Mouse (Mus musculus) embryonic facial prominence, embryonic 11.5 days (tissue): ENCODE measurements around the gene Armc3. TPM values are rescaled to one million over a fixed set of nuclear protein-coding genes. Genes with fewer than 3 reads are reported as not detected.
"Not testable (repeated sequence)": the region's sequence is repeated elsewhere in the genome, so short reads cannot be mapped to it uniquely, and the experiment has no call there.

Experiments used
- ATAC-seq: fragments of 200-750 bp; cut with Nextera tagmentation; replicated peaks from 2 replicates; pipeline ENCODE4 v1.8.0; 2017; ENCODE audit warnings: low read depth; ENCODE audit not compliant: insufficient number of reproducible peaks, low FRiP score, low TSS enrichment
- DNase-seq: peaks from one replicate; pipeline ENCODE4 v3.0.0-alpha.2; 2015; ENCODE audit warnings: low spot score
- H3K27ac ChIP-seq: fragments of 300-500 bp; sonication (generic); replicated peaks from 2 replicates; pipeline ENCODE4 v1.5.1; 2014; ENCODE audit warnings: mild to moderate bottlenecking, low read depth, low read length, control low read depth
- H3K27me3 ChIP-seq: fragments of 300-500 bp; sonication (generic); 2 replicates; pipeline ENCODE4 v1.6.1; 2014; ENCODE audit warnings: mild to moderate bottlenecking, low read length, moderate library complexity, mixed read lengths; ENCODE audit not compliant: control insufficient read depth, insufficient read depth
- H3K36me3 ChIP-seq: fragments of 300-500 bp; sonication (generic); replicated peaks from 2 replicates; pipeline ENCODE4 v1.6.1; 2014; ENCODE audit warnings: low read depth, mild to moderate bottlenecking, low read length, moderate library complexity, mixed read lengths; ENCODE audit not compliant: control insufficient read depth, insufficient read depth
- H3K4me1 ChIP-seq: fragments of 300-500 bp; sonication (generic); 2 replicates; pipeline ENCODE4 v1.6.1; 2014; ENCODE audit warnings: low read length, mixed read lengths; ENCODE audit not compliant: control insufficient read depth, insufficient read depth
- H3K4me2 ChIP-seq: fragments of 300-500 bp; sonication (generic); 2 replicates; pipeline ENCODE4 v1.6.1; 2014; ENCODE audit warnings: low read depth, mild to moderate bottlenecking, control low read depth, low read length, moderate library complexity
- H3K4me3 ChIP-seq: fragments of 300-500 bp; sonication (generic); 2 replicates; pipeline ENCODE4 v1.5.1; 2014; ENCODE audit warnings: low read depth, low read length, control low read depth
- H3K9ac ChIP-seq: fragments of 300-500 bp; sonication (generic); replicated peaks from 2 replicates; pipeline ENCODE4 v1.6.1; 2014; ENCODE audit warnings: mild to moderate bottlenecking, control low read depth, low read length
- H3K9me3 ChIP-seq: fragments of 300-500 bp; sonication (generic); replicated peaks from 2 replicates; pipeline ENCODE4 v1.6.1; 2016; ENCODE audit warnings: mild to moderate bottlenecking, low read length, inconsistent platforms, mixed read lengths; ENCODE audit not compliant: control insufficient read depth
- WGBS: fragments of 180-500 bp; shearing (Covaris S2); extraction: QIAGEN DNeasy Blood & Tissue Kit; methylation state at CpG from one replicate; pipeline ENCODE4 v1.1.7; 2014; 5-methylcytosine and 5-hydroxymethylcytosine counted together
- polyA plus RNA-seq: library from polyadenylated mRNA; unstranded; fragments of >200 nt; fragmentation: Nextera tagmentation; extraction: Ambion mirVana; gene quantifications from 2 replicates; pipeline ENCODE4 v1.2.1, GENCODE M21; 2014

Armc3 gene
- polyA plus RNA-seq, 1 experiment from 2014 or later = 0.17 TPM

DNA sequence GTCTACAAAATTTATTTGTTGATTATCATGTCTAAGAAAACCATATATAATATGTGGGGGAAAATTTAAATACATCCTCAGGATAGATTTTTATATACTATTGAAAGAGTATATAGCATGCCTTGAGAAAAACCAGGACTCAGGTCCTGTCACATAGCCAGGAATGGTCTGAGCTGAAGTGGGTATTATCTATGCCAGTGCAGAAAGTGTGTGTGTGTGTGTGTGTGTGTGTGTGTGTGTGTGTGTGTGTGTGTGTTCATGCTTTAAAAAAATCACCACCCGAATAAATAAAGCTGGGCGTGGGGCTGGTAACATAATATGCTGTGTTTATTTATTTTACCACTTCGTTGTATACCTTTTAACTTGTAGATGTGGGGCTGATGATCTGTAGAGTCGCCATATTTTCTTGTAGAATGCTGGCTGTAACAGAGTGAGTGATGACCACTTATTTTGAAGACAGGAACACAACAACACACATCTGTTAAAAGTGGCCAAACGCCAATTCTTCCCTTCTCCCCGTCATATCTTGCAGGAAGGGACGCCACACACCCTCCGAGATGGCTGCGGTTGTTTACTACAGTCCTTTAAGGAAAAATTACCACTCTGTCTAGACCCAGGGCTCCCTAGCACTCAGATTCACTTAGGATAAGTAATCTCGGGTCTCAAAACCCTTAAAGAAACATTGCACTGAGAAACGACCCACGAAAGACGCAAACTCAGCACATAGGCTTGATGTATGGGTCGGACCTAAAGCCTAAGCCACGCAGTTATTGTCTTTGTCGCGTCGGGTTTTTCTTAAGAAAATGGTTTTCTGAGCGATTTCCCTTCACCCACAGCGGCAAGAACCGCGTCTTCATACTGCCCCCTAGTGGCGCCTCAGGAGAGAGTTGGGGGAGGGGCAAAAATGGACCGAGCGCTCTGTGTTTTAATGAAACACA lies 76.8 kb downstream of the Armc3 start:
- peak overlapping the region; percentile 34 for H3K4me3 ChIP-seq
- H3K36me3 ChIP-seq = no peaks in the 10 kb centered on the region
- H3K27me3 ChIP-seq = no peaks in the 10 kb centered on the region
- ATAC-seq = peak; percentile 82
- H3K4me1 ChIP-seq = no peaks in the 10 kb centered on the region
- no peaks in the 10 kb centered on the region for H3K9me3 ChIP-seq
- no peak overlapping the region for H3K27ac ChIP-seq
- H3K4me2 ChIP-seq = peak overlapping the region; percentile 52
- 10% methylated on average over 25 of the region's 25 CpGs for WGBS
- peak overlapping the region; percentile 57 for H3K9ac ChIP-seq
- DNase-seq = peak; percentile 94

DNA sequence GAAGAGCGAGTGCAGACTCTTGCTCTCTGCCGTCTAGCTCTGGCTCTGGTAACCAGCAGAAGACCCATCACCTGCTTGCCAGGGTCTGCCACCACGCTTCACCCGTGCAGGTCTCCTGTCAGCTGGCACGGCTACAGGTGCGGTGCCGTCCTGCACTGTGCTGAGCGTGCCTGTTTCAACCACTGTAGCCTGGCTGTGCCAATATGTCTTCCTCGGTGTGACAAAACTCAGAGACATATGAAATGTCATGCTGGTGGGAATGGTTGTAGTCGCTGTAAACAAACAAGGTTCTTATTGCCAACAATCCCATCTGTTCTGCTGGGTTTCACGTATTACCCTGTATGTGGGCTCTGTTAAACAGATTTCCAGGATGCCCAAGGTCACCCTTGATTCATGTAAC lies 81.2 kb downstream of the Armc3 start:
- Histone ChIP-seq H3K36me3 (no peaks in the 10 kb centered on the region), H3K4me3 (no peak overlapping the region), H3K4me1 (no peaks in the 10 kb centered on the region), H3K27ac (no peak overlapping the region), H3K9ac (no peak overlapping the region), H3K4me2 (no peak overlapping the region), H3K27me3 (no peaks in the 10 kb centered on the region), H3K9me3 (no peaks in the 10 kb centered on the region)
- ATAC-seq (no peak), DNase-seq (no peak)
- WGBS = 88% methylated on average over 11 of the region's 11 CpGs

DNA sequence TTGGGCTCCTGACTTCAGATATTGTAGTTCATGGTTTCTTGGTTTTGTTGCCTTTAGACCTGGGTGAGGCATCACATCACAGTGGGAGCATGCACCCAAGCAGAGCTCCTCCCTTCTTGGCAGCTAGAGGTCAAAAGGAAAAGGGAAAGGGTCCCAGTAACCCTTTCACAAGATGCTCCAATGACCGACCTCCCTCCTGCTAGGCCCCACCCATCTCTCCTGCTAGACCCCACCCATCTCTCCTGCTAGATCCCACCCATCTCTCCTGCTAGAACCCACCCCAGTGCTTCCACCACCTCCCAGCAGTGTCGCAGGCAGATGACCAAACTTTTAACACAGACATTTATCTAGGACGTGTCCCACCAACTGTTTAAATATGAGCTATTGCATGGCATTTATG lies 93.3 kb downstream of the Armc3 start:
- DNase-seq (no peak), ATAC-seq (no peak)
- H3K27ac ChIP-seq = no peak overlapping the region
- H3K4me2 ChIP-seq = no peak overlapping the region
- no peaks in the 10 kb centered on the region for H3K9me3 ChIP-seq
- no peaks in the 10 kb centered on the region for H3K36me3 ChIP-seq
- WGBS = 61% methylated on average over 3 of the region's 3 CpGs
- H3K4me1 ChIP-seq = no peaks in the 10 kb centered on the region
- H3K4me3 ChIP-seq = no peak overlapping the region
- no peaks in the 10 kb centered on the region for H3K27me3 ChIP-seq
- no peak overlapping the region for H3K9ac ChIP-seq

DNA sequence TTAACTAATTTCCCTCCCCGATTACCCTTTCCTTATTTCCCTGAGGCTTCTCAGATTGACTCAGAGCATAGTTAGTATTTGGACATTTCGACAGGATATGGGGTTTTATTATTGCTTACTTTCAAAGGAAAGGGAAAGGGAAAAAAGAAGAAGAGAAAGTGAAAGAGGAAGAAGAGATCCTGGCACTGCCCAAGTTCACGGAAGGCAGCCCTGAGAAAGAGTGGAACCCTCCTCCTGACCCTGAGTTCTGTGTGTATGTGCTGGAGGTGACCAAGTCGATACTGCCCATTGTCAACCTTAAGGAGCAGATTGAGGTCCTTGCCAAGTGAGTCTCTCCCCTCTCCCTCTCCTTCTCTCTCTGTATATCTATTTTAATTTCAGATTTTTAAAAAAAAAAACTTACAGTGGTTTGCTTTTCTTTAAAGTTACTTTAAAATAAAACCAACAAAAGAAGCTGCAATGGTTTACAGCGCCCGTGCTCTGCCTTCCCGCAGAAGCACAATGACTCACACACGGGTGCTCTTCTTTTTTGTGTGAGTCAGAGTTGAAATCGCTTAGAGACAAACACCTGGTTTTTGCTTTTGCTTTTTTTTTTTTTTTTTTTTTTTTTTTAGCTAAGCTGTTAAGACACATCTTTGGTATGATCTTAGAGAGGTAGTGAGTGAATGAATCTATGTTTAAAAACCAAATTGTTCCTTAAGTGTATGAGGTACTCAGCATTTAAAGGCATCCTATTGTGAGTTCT lies 101.4 kb downstream of the Armc3 start:
- no peaks in the 10 kb centered on the region for H3K36me3 ChIP-seq
- no peak overlapping the region for H3K4me2 ChIP-seq
- H3K27me3 ChIP-seq = no peaks in the 10 kb centered on the region
- no peak for DNase-seq
- H3K27ac ChIP-seq = no peak overlapping the region
- no peak overlapping the region for H3K4me3 ChIP-seq
- no peak for ATAC-seq
- WGBS = 77% methylated on average over 9 of the region's 9 CpGs
- no peaks in the 10 kb centered on the region for H3K9me3 ChIP-seq
- no peaks in the 10 kb centered on the region for H3K4me1 ChIP-seq
- no peak overlapping the region for H3K9ac ChIP-seq

DNA sequence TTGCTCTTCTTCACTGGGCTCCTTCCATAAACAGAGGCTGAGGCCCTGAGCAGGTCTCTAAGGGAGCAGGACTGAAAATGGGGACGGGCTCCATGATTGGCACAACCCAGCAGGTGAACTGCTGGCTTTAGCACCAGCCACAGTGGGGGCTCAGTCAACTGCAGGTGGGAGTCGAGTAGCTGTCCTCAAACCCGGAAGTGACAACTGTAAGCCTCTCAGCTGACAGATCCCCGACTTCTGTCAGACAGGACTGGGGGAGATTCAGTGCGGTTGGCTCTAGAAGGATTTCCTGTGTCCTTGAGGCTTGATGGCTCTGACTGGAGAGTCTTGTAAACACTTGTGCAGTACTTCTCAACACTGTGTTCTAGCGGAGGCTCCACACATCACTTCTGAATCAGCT lies 102.1 kb downstream of the Armc3 start:
- DNase-seq (no peak), ATAC-seq (no peak)
- WGBS = 19% methylated on average over 6 of the region's 6 CpGs
- Histone ChIP-seq H3K27ac (no peak overlapping the region), H3K4me3 (no peak overlapping the region), H3K9ac (no peak overlapping the region), H3K36me3 (no peaks in the 10 kb centered on the region), H3K9me3 (no peaks in the 10 kb centered on the region), H3K4me1 (no peaks in the 10 kb centered on the region), H3K27me3 (no peaks in the 10 kb centered on the region), H3K4me2 (no peak overlapping the region)

DNA sequence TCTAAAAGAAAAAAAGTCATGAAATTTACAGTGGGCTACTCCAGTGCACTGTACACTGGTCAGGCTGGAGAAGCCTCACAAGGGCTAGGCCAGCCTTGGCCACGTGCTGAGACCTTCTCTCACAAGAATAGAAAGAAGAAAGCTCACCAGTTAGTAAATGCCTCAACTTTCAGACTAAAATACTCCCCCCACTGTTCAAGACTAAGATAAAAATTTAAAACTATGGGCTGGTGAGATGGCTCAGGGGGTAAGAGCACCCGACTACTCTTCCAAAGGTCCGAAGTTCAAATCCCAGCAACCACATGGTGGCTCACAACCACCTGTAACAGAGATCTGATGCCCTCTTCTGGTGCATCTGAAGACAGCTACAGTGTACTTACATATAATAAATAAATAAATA lies 104.0 kb downstream of the Armc3 start:
- not testable (repeated sequence) for ATAC-seq, H3K27ac ChIP-seq, H3K27me3 ChIP-seq, DNase-seq, H3K9me3 ChIP-seq, H3K36me3 ChIP-seq, H3K9ac ChIP-seq, H3K4me1 ChIP-seq, H3K4me2 ChIP-seq, H3K4me3 ChIP-seq
- 71% methylated on average over 3 of the region's 3 CpGs for WGBS

DNA sequence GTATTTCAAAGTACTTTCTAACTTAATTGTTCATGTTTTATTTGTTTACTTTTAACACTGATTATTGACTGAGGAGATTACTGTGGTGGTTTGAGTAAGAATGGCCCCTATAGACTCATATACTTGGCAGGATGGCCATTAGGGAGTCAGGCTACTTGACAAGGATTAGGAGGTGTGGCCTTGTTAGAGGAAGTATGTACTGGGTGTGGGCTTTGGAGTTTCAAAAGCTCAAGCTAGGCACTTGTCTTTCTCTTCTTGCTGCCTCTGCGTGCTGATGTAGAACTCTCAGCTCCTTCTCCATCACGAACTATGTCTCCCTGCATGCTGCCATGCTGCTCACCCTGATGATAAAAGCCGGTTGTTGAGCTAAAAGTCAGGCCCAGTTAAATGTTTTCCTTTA lies 111.4 kb downstream of the Armc3 start:
- DNase-seq = no peak
- no peaks in the 10 kb centered on the region; the same call in 1 of the 2 replicates for H3K9me3 ChIP-seq
- no peaks in the 10 kb centered on the region for H3K4me1 ChIP-seq
- no peak overlapping the region for H3K4me3 ChIP-seq
- H3K4me2 ChIP-seq = no peak overlapping the region
- ATAC-seq = no peak
- H3K27ac ChIP-seq = no peak overlapping the region
- H3K9ac ChIP-seq = no peak overlapping the region
- no peaks in the 10 kb centered on the region for H3K36me3 ChIP-seq
- WGBS = 85% methylated on average over 3 of the region's 3 CpGs
- H3K27me3 ChIP-seq = no peaks in the 10 kb centered on the region

DNA sequence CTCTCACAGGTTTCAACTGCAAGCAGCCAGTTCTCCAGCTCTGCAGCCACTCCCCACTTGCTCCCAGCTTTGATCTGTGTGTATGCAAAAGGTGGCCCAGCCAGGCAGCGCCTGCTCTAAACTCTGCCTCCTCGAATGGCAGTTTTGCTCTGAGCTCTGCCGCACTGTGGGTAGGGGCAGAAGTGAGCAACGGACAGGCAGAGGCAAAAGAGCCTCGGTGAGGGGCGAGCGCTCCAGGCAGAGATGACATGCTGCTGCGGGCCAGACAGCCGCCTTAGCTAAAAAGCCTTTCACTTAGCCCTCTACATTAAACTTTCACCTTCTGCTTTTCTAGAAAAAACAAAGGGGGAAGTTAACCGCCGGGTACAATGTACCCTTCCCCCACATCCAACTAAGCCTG lies 117.0 kb downstream of the Armc3 start:
- ATAC-seq (no peak), DNase-seq (no peak)
- Histone ChIP-seq H3K4me2 (no peak overlapping the region), H3K36me3 (no peaks in the 10 kb centered on the region), H3K4me1 (no peaks in the 10 kb centered on the region), H3K27ac (no peak overlapping the region), H3K27me3 (no peaks in the 10 kb centered on the region), H3K9me3 (no peaks in the 10 kb centered on the region; the same call in 1 of the 2 replicates), H3K4me3 (no peak overlapping the region), H3K9ac (no peak overlapping the region)
- WGBS = 43% methylated on average over 11 of the region's 11 CpGs
